Mouse (Mus musculus) T-cell, adult 2 months (primary cell): ENCODE data around the gene Cep63.

ENCODE experiments used
- DNase-seq: peaks from one replicate; pipeline ENCODE4 v3.0.0; 2022; ENCODE audit warnings: low spot score

Cep63 gene

GRCm38 (mm10) chr9:102631589-102632147, 5.3 kb upstream of the Cep63 start:
- no peak for DNase-seq

GRCm38 (mm10) chr9:102629052-102629451, 2.7 kb upstream of the Cep63 start:
- no peak for DNase-seq

GRCm38 (mm10) chr9:102627442-102627841, 1.1 kb upstream of the Cep63 start:
- no peak for DNase-seq

DNA sequence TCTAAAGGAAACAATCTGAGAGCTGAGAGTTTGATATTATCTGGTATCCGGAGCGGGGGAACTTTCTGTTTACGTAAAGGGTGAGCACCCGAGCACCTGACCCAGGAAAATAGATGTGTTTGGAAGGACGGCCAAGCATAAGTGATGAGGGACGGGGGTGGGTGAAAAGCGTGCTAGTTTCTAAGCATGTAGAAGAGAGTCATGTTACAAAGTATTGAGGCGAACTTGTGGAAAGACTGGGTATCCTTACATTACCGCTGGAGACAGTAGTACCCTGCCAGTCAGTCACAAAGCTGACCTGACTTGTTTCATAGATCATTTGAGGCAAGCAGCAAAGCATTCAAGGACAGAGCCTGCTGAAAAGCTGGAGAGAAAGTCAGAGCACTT, 498 bp upstream of the Cep63 start:
- DNase-seq = no peak

DNA sequence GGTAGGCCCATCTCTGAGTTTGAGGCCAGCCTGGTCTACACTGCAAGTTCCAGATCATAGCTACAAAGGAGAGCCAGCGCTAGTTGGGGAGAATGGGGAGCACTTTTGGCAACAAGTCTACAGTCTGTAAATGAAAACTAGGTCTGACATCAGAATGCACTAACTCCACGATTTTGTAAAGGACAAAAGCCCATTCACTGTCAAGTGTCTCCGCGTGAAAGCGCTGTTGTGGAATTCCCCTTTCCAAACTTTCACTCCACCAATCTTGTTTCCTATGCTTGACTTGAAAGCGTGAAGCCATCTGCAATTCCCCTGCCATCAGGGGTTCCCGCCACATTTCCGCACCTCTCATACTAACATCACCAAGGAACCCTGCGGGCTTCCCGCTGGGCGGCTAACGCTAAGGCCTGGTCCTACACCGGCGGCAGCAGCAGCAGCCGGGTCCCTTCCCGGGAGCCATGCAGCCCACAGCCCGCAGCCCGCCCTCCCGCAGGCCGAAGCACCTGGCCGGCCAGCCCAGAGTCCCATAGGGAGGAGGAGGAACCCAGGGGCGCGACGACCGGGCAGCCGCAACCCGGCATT, 842 bp downstream of the Cep63 start:
- DNase-seq = peak; percentile 57

DNA sequence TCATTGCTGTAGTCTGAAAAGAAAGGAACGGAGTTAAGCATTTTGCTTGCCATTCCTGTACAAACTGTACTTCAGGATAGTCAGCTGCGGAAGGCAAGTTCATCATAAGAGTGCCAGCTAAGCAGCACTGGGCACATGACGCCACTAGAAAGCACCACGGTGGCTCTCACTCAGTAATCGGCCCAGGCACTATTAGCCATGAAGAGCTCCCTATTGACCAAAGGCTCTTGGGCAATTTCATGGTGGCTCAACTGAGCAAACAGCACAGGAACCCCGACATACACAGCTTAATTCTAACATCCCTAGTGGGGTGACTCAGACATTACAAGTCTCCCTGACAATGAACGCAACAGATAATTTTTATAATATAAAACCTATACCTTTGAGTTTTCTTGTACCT, 2.8 kb downstream of the Cep63 start:
- no peak for DNase-seq

GRCm38 (mm10) chr9:102622876-102623275, 3.5 kb downstream of the Cep63 start:
- no peak for DNase-seq

GRCm38 (mm10) chr9:102622192-102622857, 4.0 kb downstream of the Cep63 start:
- peak; percentile 49 for DNase-seq

GRCm38 (mm10) chr9:102621385-102621784, 4.9 kb downstream of the Cep63 start:
- DNase-seq = no peak

DNA sequence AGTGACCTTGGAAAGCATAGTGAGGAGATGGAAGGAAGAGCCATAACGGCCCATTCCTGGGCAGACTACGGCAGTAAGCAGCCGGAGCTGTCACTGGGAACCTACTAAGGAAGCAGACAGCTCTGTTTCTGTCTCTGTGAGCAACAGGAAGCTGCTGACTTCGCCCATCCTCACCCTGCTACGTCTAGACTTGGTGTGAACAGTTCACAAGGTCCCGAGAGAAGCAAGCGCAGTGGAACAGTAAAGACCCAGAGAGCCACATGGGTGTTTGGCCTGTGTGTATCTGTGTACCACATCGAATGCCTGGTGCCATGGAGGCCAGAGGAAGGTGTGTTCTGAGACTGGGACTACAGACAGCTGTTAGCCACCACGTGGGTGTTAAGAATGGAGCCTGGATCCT, 10.1 kb downstream of the Cep63 start:
- DNase-seq = no peak

- DNase-seq = no peak
Measured at GRCm38 (mm10) chr9:102615071-102615470, 11.3 kb downstream of the Cep63 start.

DNA sequence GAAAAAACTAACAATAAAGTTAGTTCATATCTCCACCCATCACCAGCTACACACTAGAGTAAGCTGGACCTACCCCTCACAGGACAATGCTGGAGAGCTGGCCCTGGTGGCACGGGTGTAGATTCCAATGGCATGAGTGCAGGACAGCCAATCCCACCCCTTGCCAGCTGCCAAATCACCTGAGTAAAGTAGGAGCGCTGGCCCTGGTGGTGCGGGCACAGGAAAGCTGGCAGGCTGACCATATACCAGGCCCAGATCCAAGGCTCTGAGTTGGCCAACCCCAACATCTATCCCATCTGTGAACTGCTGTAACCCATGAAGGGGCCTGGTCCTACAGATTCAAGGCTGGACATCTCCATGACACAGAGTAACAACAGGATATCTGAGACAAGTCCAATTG, 17.1 kb downstream of the Cep63 start:
- DNase-seq = no peak

GRCm38 (mm10) chr9:102607471-102607870, 18.9 kb downstream of the Cep63 start:
- DNase-seq = no peak

GRCm38 (mm10) chr9:102605162-102605561, 21.2 kb downstream of the Cep63 start:
- no peak for DNase-seq

DNA sequence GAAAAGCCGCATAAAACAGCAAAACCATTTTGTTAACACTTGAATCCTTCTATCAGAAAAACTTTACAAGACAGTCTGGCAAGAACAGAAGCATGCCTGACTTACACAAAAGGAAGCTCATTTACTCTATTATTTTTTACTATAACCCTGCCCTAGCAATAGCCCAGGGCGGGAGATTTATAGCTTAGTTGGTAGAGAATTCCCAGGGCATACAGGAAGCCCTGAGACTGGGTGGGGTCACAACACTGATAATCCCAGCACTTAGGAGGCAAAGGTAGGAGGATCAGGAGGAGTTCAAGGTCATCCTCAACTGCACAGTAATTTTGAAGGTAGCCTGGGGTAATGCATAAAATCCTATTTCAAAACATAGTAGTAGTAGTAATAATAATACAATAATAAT, 24.7 kb downstream of the Cep63 start:
- DNase-seq = no peak

- DNase-seq = no peak
Measured at GRCm38 (mm10) chr9:102601187-102601586, 25.1 kb downstream of the Cep63 start.

GRCm38 (mm10) chr9:102595662-102596436, 30.5 kb downstream of the Cep63 start:
- DNase-seq = no peak

- DNase-seq = no peak
Measured at GRCm38 (mm10) chr9:102594667-102595393, 31.5 kb downstream of the Cep63 start.

- DNase-seq = no peak
Measured at GRCm38 (mm10) chr9:102587347-102587746, 39.0 kb downstream of the Cep63 start.

GRCm38 (mm10) chr9:102581921-102582469, 44.3 kb downstream of the Cep63 start:
- no peak for DNase-seq

GRCm38 (mm10) chr9:102577480-102577879, 48.9 kb downstream of the Cep63 start:
- peak; percentile 34 for DNase-seq

GRCm38 (mm10) chr9:102572888-102573287, 53.4 kb downstream of the Cep63 start:
- peak; percentile 5 for DNase-seq
